Mouse (Mus musculus): Measurements from ENCODE around the gene Cmtm2b.
A peak's percentile ranks its signal among the peaks of the same experiment; 100 is the strongest.

Cmtm2b gene

DNA sequence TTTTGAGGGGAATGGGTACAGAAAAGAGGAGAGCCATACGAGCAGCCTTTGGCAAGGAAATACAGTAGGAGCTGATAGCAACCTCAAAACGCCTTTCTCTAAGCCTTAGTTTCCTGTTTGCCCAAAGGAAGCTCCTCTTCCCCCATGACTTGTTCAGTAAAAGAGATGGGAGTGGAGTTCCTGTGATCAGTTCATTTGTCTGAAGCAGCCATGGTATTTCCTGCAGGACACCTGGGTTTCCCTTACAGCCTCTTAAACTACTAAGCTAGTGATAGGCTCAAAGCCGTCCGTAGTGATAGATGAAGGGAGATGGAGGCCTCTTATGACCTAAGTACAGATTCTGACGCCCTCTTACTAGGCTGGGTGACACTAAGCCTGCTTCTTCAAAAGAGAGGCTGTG, 20.4 kb downstream of the Cmtm2b start:
- DNase-seq (ENCODE audit: low spot score): no peak

DNA sequence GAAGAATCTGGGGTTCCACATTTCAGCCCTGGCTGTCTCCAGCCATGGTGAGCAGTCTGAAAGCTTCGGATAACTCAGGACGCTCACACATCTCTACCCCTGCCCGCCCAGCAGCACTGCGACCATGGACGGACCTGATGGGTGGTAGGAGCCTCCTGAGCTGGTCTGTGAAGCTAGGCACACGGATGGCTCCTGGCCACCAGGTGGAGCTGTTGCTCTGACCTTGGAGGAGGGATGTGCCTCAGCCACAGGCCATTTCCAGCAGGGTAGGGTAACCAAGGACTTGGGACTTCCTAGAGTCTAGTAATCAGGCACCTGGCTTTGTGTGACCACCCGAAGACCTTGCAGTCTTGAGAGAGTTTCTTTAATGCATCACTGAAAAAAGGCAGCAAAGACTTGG, 21.9 kb downstream of the Cmtm2b start:
- peak; percentile 57 for DNase-seq (ENCODE audit: low spot score)

DNA sequence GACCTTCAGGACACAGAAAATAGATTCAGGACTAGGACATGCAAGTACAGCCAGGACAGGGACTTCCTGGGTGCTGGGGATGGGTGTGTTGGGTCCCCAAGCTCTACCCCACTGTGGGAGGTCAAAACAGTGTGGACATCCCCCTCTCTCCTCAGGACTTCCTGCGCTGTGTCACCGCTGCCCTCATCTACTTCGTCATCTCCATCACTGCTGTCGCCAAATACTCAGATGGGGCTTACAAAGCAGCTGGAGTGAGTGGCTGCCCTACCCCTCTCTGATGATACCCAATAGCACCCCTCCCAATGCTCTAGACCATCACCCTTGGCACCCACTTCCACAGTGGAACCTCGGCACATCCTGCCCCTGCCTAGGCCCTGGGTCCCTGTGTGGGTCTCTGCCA, 22.6 kb downstream of the Cmtm2b start:
- no peak for DNase-seq (ENCODE audit: low spot score)

DNA sequence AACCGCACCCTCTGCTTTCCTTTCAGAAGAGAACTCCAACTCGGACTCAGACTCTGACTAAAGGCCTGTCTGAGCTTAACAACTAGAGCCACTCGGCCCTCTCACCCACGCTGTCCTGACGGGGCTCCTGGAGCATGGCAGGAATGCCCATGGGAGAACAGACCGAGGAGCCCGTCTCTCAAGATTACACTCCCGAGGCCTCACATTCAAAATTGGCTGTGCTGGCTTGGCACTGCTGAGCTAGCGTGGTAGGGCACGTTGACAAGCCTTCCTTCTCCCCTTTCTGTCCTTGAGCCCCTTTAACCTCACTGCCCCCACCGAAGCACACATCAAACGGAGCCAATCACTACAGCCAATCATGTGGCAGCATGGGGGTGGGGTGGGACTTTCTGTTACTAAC, 24.7 kb downstream of the Cmtm2b start:
- DNase-seq (ENCODE audit: low spot score): no peak

DNA sequence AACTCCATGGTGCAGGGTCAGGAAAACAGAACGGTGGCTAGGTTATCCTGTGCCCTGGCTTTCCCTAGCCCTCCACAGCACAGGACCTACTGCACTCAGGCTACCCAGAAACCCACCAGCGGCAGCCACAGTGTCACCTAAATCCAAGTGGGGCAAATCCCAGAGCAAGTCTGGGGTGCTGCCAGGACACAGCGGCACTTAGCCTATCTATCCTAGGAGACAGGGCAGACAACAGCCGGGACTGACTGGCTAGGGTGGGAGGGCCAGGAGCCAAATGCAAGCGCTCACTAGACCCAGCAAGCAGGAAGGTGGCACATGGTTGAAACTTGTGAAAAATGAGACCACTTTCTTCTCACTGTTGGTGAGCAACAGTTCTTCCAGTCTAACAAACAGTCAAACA, 26.9 kb downstream of the Cmtm2b start:
- no peak for DNase-seq (ENCODE audit: low spot score)

DNA sequence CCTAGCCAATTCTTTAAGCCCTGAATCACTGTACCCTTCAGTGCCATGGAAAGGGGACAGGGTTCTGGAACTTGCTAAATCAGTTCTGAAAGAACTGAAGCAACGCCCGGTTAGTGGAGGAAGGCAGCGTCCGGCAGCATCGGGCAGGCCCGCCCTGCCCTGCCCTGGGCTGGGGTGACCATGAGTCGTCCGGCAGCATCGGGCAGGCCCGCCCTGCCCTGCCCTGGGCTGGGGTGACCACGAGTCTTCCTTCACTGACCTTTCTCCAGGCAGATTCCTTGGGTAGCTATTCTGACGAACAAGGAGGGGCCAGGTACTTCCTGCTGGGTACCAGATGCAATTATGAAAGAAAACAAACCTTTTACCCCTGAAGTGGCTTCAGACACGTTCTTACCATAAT, 28.0 kb downstream of the Cmtm2b start:
- no peak for DNase-seq (ENCODE audit: low spot score)

DNA sequence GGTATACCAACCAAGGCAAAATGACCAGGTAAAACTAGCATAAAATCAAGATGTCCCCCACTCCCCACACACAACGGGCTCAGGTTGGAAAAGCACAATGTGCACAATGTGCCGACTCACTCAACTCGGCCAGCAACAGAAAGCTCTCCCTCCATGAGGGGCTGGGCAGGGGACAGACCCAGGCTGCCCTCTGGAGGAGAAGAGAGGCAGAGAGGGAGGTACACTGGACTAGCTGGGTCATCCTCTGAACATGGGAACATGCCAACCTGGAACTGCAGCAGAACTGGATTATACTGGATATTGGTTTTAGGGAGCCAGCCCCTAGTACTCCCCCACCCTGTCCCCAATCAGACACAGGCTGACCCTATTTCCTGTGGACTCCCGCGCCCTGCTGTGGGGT, 31.2 kb downstream of the Cmtm2b start:
- no peak for DNase-seq (ENCODE audit: low spot score)

DNA sequence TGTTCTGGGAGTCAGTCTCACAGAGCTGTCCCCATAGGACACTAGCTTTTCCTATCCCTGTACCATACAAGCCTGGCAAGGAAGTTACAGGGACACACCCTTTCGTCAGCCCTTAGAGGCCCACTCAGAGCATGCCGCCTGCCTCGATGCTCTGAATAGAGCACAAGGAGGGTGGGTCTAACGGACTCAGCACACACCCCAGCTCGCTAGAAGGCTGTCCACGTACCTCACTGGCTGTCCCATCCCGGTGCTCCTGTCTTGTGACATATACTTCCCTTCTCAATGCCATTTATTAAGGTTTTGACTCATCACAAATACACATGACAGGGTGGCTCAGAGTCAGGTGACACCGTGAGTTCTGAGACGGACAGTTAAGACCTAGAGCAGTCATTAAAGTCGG, 32.5 kb downstream of the Cmtm2b start:
- no peak for DNase-seq (ENCODE audit: low spot score)

DNA sequence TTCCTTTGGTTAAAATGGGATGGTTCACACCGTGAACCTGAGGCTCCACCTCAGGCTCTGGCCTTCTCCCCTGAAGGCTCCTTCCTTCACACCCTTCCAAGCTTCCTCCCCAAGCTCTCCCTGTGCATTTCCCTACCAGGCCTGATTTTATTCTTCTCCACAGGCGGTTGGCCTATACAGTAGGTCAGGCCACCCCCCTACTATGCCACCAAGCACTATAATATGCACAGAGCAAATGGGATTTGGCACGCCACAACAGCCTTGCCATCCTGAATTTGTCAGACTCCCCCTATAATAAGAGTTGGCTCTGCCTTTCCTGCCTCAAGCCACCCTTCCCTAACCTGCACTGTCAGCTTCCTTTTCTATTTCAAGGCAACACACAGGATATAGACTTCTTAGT, 36.6 kb downstream of the Cmtm2b start:
- no peak for DNase-seq (ENCODE audit: low spot score)

DNA sequence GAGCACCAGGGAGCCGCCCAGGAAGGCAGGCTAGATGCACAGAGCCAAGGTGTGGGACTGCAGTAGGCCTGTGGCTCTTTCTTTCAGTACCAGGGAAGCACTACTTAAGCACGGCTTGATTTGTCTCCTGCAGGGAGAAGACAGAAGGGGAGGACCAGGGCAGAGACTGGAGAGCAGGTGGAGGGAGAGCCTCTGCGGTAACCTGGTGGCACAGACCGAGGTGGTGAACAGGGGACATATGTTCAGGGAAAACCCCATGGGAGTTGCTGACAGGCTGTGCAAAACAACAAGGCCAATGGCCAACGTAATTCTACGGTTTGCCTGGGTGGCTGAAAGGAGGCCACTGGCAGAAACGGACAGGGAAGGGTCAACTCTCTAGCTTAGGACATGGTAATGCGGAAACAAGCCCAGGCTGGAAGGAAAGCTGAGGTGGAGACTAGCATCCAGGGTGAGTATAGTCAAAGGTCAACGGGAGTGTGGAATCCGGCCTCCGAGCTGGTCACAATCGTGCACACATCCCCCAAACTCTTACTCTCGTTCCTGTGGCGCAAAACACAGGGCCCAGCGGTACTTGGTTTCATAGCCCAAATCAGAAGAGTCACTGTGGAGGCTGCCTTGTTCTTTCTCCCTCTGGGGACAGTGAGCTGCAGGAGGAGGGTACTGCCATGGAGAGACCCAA, 37.9 kb downstream of the Cmtm2b start:
- no peak for DNase-seq (ENCODE audit: low spot score)

DNA sequence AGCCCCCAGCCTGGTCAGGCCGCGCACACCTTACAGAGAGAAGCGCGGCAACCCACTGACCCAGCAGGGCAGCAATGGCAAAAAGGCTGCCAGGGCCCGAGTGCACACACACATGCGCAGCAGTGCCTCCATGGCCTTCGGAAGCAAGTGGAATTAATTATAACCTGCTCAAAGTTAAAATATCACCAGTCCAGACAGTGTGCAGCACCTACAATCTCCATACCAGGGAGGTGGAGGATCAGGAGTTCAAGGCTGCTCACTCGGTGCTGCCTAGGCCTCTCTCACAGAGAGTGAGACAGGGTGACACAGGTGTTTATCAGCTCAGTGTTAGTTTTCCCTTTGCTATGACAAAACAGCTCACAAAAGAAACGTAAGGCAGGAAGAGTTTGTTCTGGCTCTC, 43.7 kb downstream of the Cmtm2b start:
- no peak for DNase-seq (ENCODE audit: low spot score)

DNA sequence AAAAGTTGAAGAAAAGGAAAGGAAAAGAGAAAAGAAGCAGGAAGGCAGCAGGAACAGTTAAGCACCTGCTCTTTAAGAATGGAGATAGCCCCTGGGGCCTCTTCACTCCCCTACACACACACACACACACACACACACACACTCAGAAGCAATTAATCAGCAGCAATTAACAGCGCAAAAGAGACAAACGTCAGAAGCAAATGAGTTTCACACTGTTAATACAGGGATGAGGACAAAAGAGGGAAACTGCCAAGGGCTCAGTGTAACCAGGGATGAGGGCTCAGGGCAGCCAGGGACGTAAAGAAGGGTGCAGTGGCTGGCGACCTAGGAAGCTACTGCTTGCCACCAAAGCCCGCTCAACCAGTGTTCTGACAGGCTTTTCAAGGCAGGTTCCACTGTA, 45.4 kb downstream of the Cmtm2b start:
- no peak for DNase-seq (ENCODE audit: low spot score)

DNA sequence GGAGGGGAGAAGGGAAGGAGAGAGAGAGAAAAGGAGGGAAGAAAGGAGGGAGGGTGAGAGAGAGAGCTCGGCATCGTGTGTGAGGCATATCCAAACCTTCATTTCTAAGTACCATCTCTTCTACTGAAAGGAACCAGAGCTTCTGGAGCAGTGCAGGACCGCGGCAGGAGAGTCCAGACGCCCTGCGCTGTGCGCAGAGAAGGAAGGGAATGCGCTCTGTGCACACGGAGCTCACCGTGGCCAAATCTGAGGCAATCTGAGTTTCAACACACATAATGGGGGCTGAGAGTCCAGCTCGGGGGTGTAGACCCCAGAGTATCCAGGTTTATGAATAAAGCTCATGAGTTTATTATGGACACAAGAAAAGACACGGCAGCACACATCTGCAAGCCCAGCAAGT, 47.6 kb downstream of the Cmtm2b start:
- DNase-seq (ENCODE audit: low spot score): no peak

DNA sequence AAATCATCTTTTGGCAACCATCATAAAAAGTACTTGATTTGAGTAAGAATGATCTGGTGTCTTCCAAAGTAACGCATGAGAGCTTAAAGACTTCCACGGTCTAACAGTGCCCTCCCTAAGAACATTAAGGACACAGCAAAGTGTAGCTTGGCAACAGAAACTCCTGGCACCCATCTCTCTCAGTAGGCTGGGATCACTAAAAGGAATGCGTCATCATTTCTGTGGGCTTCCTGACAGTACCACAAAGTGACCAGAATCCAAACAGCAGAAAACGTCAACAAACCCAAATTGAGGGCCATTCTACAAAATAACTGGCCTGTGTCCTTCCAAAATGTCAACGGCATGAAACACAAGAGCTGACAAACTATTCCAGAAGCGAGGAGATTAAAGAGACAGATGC, 48.0 kb downstream of the Cmtm2b start:
- no peak for DNase-seq (ENCODE audit: low spot score)

DNA sequence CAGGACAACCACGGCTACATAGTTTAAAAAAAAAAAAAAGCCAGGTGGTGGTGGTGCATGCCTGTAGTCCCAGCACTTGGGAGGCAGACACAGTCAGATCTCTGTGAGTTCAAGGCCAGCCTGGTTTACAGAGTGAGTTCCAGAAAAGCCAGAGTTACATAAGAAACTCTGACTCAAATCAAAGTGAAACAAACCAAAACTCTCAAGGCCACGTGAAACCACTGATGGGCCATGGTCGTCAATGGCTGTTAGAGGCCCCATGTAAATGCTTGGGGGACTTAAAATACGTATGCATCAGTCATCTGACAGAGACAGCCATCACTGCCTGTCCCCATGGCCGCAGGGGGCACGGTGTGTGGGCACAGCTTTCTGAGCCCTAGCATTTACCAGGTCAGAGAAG, 49.1 kb downstream of the Cmtm2b start:
- DNase-seq (ENCODE audit: low spot score): no peak

DNA sequence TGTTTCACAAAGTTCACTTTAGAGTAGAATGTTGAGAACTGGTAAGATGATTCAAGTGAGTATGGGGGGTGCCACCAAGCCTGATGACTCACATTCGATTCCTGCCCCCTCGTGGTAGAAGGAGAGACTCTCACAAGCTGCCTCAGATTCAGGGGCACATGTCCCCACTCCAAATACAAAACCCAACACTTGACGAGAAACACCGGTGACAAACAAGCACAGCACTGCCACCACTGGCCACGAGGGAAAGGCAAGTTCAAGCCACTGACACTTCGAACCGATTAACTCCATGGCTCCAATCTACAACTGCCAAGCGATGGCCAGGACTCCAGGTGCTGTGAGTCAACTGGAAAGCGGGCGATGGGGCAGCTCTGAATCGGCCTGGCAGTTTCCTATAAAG, 51.7 kb downstream of the Cmtm2b start:
- DNase-seq (ENCODE audit: low spot score): no peak

DNA sequence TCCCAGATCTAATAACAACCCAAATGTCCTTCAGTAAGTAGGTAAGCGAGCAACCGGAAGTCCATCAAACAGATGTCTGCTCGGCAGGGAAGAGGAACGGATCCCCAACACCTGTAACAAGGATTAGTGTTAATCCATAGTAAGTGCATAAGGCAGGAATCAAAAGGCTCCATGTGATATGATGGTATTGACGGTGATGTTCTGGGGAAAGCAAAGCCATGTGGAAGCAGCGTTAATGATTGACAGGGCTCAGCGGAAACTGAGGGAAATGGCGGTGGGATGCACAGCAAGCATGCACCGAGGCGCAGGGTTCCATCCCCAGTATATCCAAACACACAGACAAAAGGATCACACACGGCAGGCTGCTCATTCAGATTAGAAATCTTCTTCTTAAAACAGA, 52.2 kb downstream of the Cmtm2b start:
- DNase-seq (ENCODE audit: low spot score): no peak

DNA sequence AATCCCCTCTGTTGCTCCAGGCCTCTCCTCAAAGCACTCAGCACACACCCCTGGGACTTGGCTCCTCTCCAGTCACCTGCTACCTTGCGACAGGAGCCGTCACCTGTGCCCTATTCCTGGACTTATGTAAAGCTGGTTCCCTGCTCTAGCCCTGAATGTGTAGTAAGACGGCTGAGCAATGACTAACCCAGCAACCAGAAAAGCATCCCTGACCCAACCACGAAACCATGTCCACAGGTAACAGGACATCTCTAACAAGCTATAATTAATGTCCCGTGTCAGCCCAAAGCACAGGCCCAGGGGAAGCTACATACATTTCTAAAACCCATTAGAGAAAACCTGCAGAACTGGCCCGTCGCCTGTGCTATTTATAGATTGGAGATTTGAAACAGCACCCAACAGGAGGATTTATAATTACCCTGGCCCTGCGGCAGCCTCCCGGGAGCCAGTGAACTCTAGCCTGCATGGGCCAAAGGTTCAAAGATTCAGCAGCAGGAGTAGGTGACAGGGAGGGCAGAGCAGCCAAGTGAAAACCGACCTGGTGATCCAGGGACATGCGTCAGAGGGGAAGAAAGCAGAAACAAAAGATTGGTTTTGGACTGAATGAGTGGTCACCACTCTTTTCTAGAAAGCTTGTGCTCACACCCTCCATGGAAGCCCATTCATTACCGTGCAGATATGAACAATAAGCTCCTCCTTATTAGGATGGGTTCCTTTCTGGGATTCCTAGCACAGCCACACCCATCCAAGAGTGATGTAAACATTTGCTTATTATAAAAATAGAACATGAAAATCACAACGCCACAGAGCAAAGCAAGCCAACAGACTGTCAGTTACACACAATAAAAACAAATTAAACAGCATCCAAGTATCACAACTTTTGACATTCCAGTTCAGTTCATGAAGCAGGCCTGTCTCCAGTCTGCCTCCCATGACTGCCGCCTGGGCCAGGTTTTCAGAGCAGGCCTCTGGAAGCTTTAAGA, 53.1 kb downstream of the Cmtm2b start:
- DNase-seq (ENCODE audit: low spot score): no peak

DNA sequence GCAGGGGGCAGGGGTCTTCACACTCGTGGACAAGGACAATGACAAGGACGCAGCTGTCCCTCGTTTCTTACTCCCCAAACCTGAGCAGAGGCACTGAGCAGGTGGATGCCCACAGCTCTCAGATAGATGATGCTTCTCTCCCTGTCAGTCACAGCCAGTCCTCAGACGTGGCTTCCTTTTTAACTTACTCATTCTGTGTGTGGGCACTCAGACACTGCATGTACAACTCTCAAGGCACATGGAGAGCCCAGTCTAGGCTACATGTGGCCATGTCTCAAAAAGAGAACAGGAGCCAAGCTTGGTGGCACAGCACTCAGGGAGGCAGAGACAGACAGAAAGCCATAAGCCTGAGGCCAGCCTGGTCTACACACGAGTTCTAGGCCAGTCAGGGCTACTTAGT, 53.9 kb downstream of the Cmtm2b start:
- DNase-seq (ENCODE audit: low spot score): no peak

DNA sequence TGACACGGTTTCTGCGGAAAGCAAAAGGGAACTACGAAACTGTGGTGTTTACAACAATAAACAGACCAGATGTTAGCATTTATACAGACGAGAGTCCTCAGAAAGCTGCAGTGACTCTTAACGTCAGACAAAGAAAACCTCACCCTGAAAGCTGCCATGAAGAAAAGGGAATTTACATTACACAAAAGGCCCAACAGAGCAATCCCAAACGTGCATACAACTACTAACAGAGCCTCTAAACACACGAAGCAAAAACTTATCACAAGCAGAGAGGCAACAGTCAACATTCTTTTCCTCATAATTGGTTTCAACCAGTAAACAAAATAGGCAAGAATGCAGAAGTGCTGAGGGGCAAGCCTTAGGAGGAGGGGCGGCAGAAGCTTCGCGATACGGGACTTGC, 54.6 kb downstream of the Cmtm2b start:
- no peak for DNase-seq (ENCODE audit: low spot score)

DNA sequence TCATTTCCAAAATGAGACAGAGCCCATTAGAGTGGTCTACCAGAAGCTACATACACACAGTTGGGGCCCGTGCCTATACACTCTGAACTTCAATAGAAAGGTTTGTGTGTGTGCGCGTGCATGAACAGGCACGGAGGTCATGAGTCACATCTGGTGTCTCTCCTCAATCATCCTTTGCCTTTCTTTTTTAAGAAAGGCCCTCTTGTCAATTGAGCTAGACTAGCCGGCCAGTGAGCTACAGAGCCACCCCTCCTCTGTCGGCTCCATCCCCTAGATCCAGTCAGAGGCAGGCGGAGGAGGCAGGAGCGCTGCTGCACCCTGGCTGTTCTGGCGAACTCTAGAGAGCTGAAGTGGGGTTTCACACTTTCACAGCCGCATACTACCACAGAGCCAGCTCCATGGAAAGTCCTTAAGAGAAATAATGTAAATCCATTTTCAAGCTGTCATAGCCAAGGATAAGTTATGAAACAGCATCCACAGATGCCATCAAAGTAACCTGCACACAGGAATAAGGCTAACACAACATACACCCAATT, 57.3 kb downstream of the Cmtm2b start:
- no peak for DNase-seq (ENCODE audit: low spot score)

DNA sequence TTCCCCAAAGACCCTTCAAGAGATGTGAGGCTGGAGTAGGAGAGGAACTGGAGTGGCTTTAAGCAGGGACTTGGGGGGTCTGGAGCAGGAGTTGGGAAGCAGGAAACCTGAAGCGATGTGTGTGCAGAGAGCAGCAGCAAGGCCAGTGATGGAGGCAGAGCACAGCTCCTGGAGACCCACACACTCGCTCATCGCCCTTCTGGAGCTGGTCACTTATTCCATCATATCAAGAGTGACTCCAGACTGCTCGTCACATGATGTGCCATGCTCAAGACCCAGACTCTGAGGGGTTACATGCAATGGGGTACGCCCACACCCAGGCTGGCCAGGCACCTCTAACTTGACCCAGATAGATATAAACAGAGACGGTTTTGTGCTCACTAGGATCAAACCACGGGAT, 58.2 kb downstream of the Cmtm2b start:
- no peak for DNase-seq (ENCODE audit: low spot score)

All from urinary bladder, postnatal 10 days (tissue).